Mouse (Mus musculus) ovary, adult 18-20 months (tissue): ENCODE data around the gene Usp36.

ENCODE experiments used
- DNase-seq: peaks from one replicate; pipeline ENCODE4 v3.0.0; 2022; ENCODE audit warnings: low spot score, mixed read lengths

Usp36 gene

DNA sequence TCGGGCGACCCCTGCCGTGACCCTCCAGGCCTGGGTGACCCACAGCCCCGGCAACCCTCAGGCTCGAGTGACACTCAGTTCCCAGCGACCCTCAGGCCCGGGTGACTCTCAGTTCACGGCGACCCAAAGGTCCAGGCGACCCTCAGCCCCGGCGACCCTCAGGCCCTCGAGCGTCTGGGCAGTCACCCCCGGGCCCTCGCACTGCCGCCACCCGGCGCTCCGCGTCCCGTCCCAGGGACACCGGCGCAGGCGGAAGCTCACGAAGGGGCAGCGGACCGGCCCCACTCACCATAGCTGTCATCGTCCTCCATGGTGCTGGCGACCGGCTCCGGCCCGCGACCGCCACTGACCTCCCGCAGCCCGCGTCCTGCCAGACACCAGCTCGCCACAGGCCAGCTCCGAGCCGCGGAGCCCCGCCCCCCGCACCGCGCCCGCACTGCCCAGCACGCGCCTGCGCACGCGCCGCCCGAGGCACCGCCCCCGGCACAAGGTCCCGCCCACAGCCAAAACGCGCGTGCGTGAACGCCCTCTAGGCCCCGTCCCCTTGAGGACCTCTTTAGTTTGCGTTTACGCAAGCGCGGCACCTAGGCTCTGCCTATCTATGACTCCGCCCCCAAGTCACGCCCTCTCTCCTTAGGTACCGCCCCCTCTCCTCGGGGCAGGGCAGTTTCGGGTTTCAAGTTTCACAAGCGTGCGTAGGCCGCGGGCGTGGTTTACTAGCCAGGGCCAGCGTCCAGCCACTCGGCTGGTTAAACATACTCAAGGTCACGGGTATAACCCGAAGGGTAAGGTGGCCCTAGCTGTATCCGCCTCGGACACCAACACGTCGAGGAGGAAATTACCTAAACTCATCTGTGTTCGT, 41.7 kb downstream of the Usp36 start, which contains the start of gene Cyth1:
TSS of gene Cyth1 (minus strand) at position 443 of the 862 bp plus-strand sequence.
- peak; percentile 100 for DNase-seq

GRCm38 (mm10) chr11:118247359-118248095, 42.5 kb downstream of the Usp36 start:
- peak; percentile 45 for DNase-seq

DNA sequence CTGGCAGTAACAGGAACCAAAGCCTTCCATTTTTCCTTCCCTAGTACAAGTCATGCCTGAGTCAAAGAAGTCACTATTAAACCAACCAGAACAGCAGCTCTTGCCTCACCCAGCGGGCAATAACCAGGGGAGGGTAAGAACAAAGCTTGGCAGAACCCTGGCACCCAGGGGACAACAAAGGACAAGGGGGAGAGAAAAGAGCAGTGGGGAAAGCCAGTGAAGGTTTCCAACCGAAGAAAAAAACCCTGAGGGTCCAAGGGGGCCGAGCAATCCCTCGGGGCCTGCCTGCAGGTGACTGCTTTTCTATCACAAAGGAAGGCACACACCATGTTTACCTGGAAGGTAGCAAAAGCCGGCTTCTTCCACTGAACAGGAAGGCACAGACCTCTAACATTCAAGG, 43.3 kb downstream of the Usp36 start:
- no peak for DNase-seq

DNA sequence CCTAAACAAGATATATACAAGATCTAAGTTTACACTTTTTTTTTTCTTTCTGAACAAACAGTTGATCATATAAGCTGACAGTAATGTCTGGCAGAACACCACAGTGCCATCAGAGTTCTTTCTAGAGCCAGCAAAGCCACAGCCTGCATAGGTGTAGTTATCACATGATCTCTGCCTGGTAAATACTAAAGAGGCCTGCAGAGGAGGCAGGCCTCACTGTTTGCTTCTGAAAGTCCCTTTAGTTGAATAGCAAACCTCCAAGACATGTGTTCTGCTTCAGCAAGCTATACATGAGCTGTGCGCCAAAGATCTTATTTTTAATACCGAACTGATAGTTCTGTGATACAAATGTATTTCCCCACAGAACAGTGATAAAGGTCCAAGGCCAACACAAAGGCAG, 44.9 kb downstream of the Usp36 start:
- no peak for DNase-seq

DNA sequence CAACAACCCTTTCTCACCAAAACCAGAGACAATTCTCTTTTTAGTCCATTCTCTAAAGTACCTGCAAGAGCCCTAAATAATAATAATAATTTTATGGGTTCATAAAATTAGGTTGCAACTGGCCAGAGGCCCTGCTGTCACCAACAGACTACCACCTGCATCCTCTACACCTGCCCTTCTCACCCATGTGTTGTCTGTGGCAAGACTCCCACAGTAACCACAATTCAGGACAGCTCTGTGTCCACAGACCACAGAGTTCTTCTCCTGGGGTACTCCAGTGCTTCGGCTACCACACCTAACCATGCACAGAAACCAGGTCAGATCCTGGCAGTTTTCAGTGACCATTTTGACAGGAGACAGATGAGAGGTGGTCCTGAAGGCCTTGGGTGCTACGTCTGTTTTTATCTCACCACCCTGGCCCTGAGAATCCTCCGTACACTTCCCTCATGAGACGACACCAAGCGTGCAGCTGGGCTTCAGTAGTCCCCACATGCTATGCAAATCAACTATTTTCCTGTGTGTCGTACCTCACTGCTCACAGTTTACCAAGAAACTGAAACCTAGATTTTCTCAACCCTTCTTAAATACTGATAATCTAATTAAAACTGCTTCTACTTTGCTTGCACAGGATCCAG, 46.3 kb downstream of the Usp36 start:
- no peak for DNase-seq

DNA sequence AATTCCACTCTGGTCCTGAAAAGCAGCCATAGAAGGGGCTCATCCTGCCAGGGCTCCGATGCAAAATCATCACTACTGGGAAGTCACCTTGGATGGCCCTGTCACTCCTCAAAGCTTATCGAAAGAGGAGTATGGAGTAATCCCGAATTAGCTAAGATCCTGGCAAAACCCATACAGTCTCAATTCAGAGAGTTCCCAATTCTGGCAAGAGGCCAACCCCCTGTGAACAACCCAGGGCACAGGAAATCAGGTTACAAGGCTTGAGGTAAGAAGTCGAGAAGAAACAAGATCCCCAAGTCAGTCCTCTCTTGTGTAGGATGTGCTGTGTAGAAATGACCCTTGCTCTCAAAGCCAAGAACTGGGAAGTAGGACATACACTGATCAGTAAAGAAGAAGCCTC, 47.5 kb downstream of the Usp36 start:
- DNase-seq = no peak

- no peak for DNase-seq
Measured at GRCm38 (mm10) chr11:118240388-118240787, 49.7 kb downstream of the Usp36 start.

- no peak for DNase-seq
Measured at GRCm38 (mm10) chr11:118239281-118240198, 50.5 kb downstream of the Usp36 start.

DNA sequence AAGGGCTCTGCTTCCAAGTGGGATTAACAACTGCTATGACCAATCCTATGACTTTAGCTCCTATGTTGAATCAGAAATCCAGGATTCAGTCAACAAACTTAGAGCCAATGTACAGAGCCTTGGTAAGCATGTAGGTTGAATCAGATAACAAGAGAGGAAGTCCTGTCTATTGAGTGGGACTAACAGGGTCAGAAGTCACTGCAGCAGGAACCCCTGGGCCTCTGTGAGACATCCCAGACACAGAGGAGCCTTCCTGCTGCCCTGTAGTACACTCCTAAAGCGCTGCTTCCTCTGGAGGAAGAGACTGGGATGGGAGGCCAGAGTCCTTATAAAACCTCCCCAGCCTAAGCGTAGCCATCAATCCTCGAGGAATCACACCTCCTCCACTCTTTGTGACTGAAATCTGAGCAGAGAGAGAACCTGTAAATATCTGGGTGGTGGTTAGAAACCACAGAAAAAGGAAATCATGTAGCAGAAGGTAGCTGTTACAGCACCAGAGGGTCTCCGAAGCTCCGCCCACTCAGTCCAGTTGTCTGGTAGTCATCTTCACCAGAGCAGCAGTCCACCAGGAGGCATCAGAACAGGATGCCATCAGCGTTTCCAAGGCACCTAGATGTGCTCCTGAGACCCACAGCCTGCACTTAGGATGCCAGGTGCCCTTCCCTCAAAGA, 53.4 kb downstream of the Usp36 start:
- no peak for DNase-seq

GRCm38 (mm10) chr11:118234929-118235328, 55.1 kb downstream of the Usp36 start:
- no peak for DNase-seq

- no peak for DNase-seq
Measured at GRCm38 (mm10) chr11:118234500-118234899, 55.5 kb downstream of the Usp36 start.

DNA sequence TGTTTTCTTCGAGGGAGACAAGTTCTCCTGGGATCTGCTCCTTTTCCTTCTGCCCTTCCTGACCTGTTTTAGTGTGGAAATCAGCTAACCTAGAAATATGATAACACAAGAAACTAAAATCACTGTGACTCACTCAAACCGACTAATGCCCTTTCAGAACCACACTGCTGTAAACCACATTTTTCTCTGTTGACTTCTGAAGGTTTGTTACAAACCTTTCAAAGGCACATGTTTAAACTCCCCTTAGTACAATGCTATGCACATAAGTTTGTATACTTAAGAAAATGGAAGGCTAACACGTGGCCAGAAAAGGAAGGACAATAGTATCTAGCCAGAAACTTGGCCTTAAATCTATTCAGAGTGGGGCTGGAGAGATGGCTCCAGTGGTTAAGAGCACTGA, 56.1 kb downstream of the Usp36 start:
- no peak for DNase-seq

DNA sequence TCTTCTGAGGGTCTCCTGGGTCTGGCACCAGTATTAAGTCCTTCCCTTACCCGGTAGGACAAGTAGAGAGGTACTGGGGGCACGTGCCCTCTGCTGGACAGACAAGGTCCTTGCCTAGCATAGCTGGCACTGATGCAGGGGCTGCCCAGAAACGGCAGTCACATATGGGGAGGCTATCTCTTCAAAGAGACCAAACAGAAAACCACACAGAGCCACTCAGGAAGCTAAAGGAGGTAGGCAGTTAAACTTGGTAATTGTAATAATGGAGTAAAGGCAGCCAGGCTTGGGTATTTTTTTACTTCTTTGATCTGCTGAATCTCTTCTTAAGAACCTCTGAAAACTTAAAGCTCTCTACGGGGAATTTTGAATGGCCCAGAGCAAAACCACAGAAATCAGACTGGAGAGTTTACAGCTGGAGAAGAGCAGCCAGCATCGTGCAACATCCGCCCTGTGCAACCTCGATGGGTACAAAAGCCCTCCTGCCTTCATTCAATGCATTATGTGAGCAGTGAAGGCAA, 57.7 kb downstream of the Usp36 start:
- no peak for DNase-seq

GRCm38 (mm10) chr11:118229941-118230340, 60.1 kb downstream of the Usp36 start:
- no peak for DNase-seq

DNA sequence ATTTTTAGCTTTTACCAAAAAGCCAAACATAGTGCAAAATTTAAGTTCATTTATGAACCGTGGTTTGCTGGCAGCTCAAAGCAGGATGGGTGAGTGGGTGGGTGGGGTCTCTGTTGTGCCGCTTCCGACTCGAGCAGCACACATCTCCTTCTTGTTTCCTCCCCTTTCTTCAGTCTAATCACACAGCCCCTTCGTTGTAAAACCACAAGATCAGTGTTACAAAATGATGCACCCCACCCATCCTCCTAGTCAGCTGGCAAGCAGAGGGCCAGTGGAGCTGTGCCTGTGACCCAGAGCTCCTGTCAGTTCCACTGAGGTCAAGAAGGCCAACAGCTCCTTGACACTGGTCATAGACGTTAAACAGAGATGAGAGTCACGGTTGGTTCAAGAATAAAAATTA, 62.4 kb downstream of the Usp36 start:
- DNase-seq = no peak

DNA sequence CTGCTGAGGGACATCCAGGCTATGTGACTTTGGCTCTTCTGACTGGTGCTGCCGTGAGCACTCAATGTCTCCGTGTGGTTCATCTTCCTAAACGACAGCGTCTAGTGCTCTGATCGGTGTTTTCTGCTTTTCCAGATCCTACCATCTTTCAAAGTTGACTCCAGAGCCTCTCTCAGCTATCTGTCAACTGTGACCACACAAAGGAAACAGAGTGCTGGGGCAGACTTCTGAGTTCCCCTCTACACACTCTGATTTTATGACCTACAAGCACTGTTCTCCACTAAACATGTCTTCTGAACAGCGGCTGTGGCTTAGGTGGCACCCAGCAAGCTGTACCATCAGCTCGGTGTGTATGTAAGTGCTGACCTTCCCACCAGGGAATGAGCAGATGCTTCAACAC, 63.2 kb downstream of the Usp36 start:
- no peak for DNase-seq

DNA sequence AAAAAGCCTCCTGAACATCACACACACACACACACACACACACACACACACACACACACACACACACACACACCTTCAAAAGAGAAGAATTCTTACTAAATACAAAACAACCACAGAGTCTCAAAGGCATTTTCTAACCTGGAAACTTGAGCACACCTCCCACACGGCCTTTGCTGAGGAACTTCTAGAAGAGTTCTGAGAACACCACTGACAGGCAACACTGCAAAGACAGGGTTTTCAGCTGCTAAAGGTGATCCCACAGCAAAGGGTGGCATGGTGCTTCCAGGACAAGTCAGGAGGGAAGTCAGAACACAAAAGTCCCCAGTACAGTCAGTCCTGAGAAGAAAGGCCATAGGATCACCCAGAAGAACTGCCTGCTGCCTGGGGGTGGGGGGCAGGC, 64.2 kb downstream of the Usp36 start:
- no peak for DNase-seq

GRCm38 (mm10) chr11:118225056-118225836, 64.8 kb downstream of the Usp36 start:
- no peak for DNase-seq

DNA sequence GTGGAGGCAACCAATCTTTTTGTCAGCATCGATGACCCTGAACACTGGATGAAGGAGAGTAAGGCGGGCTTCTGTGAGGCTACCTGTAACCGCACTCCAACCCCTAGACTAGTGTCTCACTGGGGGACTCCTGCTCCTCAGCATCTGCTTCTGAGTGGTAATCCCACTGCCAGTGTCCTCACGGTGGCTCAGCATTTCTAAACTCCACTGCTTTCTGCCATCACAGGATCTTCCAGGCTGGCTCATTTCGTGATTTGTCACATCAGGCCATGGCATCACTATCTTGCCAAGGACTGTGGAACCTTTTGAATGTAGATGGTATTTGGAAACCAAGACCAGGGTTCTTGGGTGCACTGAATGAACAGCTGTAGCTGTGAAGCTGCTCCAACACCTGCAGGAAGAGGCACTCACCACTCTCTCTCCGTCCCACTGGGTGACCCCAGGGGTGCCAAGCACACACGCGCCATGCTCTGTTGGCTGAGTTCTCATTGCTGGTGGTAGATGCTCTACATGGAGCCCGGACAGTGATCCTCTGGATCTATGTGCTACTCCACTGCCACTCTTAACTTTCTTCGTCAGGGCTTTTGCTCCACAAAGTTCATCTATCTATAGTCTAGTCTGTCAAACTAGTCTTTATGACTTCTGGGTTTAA, 66.5 kb downstream of the Usp36 start:
- DNase-seq = no peak

GRCm38 (mm10) chr11:118222917-118223316, 67.1 kb downstream of the Usp36 start:
- no peak for DNase-seq
